Mouse (Mus musculus) embryonic facial prominence, embryonic 15.5 days (tissue): ENCODE measurements around the gene Hectd2. TPM values are rescaled to one million over a fixed set of nuclear protein-coding genes. Genes with fewer than 3 reads are reported as not detected.

Experiments used
- ATAC-seq: fragments of 200-750 bp; cut with Nextera tagmentation; 2 replicates; pipeline ENCODE4 v1.8.0; 2017; ENCODE audit warnings: low read depth, moderate TSS enrichment; ENCODE audit not compliant: insufficient number of reproducible peaks, low FRiP score, low TSS enrichment
- H3K27ac ChIP-seq: fragments of 300-500 bp; sonication (generic); replicated peaks from 2 replicates; pipeline ENCODE4 v1.5.1; 2015; ENCODE audit warnings: mild to moderate bottlenecking, inconsistent platforms
- H3K27me3 ChIP-seq: fragments of 300-500 bp; sonication (generic); 2 replicates; pipeline ENCODE4 v1.6.1; 2015; ENCODE audit warnings: inconsistent platforms
- H3K36me3 ChIP-seq: fragments of 300-500 bp; sonication (generic); 2 replicates; pipeline ENCODE4 v1.6.1; 2015; ENCODE audit warnings: mild to moderate bottlenecking, inconsistent platforms
- H3K4me1 ChIP-seq: fragments of 300-500 bp; sonication (generic); 2 replicates; pipeline ENCODE4 v1.6.1; 2015; ENCODE audit warnings: inconsistent platforms
- H3K4me2 ChIP-seq: fragments of 300-500 bp; sonication (generic); replicated peaks from 2 replicates; pipeline ENCODE4 v1.6.1; 2015; ENCODE audit warnings: mild to moderate bottlenecking, inconsistent platforms
- H3K4me3 ChIP-seq: fragments of 300-500 bp; sonication (generic); replicated peaks from 2 replicates; pipeline ENCODE4 v1.5.1; 2015; ENCODE audit warnings: mild to moderate bottlenecking, inconsistent platforms
- H3K9ac ChIP-seq: fragments of 300-500 bp; sonication (generic); 2 replicates; pipeline ENCODE4 v1.6.1; 2015; ENCODE audit warnings: inconsistent platforms
- H3K9me3 ChIP-seq: fragments of 300-500 bp; sonication (generic); replicated peaks from 2 replicates; pipeline ENCODE4 v1.6.1; 2016; ENCODE audit warnings: inconsistent platforms
- WGBS: fragments of 180-500 bp; shearing (Covaris S2); methylation state at CpG from one replicate; pipeline ENCODE4 v1.1.7; 2015; 5-methylcytosine and 5-hydroxymethylcytosine counted together
- polyA plus RNA-seq: library from polyadenylated mRNA; unstranded; fragments of >200 nt; fragmentation: Nextera tagmentation; extraction: Ambion mirVana; gene quantifications from 2 replicates; pipeline ENCODE4 v1.2.1, GENCODE M21; 2015

Hectd2 gene
- polyA plus RNA-seq, 1 experiment from 2014 or later = 4.5 TPM

DNA sequence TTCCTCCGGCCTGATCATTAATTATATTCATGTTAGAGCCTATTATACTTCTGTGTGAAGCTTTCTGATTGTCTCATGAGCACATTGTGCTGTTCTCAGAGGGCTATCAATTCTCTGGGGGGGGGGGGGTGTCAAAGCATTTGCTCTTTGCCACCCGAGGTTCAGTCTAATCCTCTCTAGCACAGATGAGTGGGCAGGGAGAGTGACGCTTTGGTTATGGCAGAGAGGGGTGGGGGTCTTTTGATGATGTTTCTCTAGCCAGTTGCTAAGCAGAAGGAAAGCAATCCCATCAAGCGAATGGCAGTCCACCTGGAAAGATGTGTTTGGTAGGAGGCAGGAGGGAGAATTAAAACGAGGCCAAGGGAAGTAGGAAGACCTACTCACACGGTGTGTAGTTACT is 18.6 kb upstream of the Hectd2 start:
- H3K9me3 ChIP-seq = no peaks in the 10 kb centered on the region
- H3K4me3 ChIP-seq = no peak overlapping the region
- no peaks in the 10 kb centered on the region for H3K27me3 ChIP-seq
- H3K36me3 ChIP-seq = no peaks in the 10 kb centered on the region
- 61% methylated on average over 6 of the region's 6 CpGs for WGBS
- H3K9ac ChIP-seq = no peak overlapping the region
- H3K4me1 ChIP-seq = peaks cover 14% of the 10 kb centered on the region
- no peak for ATAC-seq
- no peak overlapping the region for H3K27ac ChIP-seq
- no peak overlapping the region for H3K4me2 ChIP-seq

DNA sequence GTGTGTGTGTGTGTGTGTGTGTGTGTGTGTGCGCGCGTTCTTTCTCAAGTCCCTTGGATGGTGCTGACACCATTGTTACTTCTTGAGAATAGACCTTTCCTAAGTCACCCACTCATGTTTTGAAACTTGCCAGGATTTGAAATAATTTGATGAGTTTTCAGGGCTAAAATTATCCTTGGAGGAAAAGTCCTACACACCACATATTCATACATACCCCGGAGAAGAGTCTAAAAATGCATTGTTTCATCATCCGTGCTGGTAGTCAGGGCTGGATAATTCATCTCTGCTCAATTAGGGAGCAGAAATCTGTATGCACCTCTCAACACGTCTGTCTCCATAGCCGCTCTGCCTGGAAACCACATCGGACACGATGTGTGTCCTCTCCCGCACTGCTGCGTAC is 17.5 kb upstream of the Hectd2 start:
- H3K4me1 ChIP-seq = peaks cover 14% of the 10 kb centered on the region
- WGBS = 79% methylated on average over 11 of the region's 11 CpGs
- no peaks in the 10 kb centered on the region for H3K27me3 ChIP-seq
- H3K4me3 ChIP-seq = no peak overlapping the region
- no peak overlapping the region for H3K4me2 ChIP-seq
- H3K9me3 ChIP-seq = no peaks in the 10 kb centered on the region
- no peaks in the 10 kb centered on the region for H3K36me3 ChIP-seq
- no peak overlapping the region for H3K9ac ChIP-seq
- no peak for ATAC-seq
- no peak overlapping the region for H3K27ac ChIP-seq

DNA sequence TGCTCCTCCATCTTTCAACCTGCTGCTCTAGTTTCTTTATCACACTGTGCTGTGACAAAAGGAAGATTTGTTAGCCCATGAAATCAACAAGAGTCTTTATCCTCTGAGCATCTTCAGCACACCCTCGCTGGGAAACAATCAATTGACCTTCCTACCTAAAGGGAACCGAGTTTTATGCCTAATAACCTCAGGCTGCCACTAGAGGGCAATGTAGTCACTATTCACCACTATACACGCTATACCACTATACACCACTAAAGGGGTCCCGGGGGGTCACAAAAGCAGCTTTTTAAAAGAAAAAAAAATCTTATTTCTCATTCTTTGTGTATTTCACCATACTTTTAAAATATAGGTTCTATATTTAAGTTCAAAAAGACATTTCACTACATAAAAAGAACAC is 15.9 kb upstream of the Hectd2 start:
- no peak for ATAC-seq
- Histone ChIP-seq H3K27me3 (no peaks in the 10 kb centered on the region), H3K9ac (no peak overlapping the region), H3K36me3 (no peaks in the 10 kb centered on the region), H3K9me3 (no peaks in the 10 kb centered on the region), H3K4me2 (no peak overlapping the region), H3K27ac (no peak overlapping the region), H3K4me3 (no peak overlapping the region), H3K4me1 (peaks cover 14% of the 10 kb centered on the region)
- WGBS = 8% methylated on average over 4 of the region's 4 CpGs

DNA sequence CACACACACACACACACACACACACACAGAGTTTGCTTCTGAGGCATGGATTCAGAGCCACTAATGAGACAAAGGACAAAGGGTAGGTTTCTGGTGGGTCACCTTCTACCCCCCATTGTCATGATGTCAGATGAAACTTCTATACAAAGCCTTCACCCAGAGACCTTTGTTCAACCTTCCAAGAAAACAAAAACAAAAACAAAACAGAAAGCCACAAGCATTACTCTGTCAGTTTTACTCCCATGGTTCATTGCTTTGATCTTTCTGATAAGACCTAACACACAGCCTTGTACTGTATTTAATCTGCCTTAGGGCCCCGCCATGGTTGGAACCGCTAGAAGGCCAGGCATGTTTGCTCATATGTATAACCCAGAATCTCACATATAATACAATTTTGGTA is 15.1 kb upstream of the Hectd2 start:
- 93% methylated on average over 2 of the region's 2 CpGs for WGBS
- H3K27me3 ChIP-seq = no peaks in the 10 kb centered on the region
- no peak overlapping the region for H3K4me2 ChIP-seq
- no peaks in the 10 kb centered on the region for H3K9me3 ChIP-seq
- no peak overlapping the region for H3K4me3 ChIP-seq
- no peaks in the 10 kb centered on the region for H3K36me3 ChIP-seq
- H3K9ac ChIP-seq = no peak overlapping the region
- ATAC-seq = no peak
- no peak overlapping the region for H3K27ac ChIP-seq
- H3K4me1 ChIP-seq = peaks cover 11% of the 10 kb centered on the region

DNA sequence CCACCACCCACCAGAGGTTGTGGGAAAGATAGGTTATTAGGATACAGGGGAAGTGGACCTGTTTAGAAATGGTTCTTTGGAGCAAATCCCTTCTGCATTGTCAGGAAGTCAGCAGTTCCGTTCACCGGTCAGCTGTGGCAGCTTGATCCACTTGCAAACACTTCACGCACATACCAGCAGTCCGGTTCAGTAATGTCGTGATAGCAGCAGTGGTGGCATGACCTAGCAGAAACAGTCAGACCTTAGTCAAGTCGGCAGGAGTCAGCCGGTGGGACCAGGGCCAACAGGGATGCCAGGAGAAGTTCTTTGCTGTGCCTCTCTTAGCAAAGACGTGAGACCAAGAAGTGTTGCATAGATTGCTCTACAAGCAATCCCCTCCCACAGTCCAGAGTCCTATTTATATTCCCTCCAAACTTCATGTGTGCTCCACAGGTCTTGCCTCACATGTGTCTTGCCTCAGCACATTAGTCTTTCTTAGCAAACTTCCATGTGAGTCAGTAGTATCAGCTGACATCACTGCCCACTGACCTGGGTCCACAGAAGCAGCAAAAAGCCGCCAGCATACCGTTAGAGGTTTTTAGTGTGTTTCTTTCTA is 14.3 kb upstream of the Hectd2 start:
- Histone ChIP-seq H3K4me1 (peaks cover 3% of the 10 kb centered on the region; the same call in 1 of the 2 replicates), H3K27me3 (no peaks in the 10 kb centered on the region), H3K4me2 (no peak overlapping the region), H3K4me3 (no peak overlapping the region), H3K9me3 (no peaks in the 10 kb centered on the region), H3K9ac (no peak overlapping the region), H3K36me3 (no peaks in the 10 kb centered on the region), H3K27ac (no peak overlapping the region)
- WGBS = 76% methylated on average over 10 of the region's 10 CpGs
- ATAC-seq = no peak

DNA sequence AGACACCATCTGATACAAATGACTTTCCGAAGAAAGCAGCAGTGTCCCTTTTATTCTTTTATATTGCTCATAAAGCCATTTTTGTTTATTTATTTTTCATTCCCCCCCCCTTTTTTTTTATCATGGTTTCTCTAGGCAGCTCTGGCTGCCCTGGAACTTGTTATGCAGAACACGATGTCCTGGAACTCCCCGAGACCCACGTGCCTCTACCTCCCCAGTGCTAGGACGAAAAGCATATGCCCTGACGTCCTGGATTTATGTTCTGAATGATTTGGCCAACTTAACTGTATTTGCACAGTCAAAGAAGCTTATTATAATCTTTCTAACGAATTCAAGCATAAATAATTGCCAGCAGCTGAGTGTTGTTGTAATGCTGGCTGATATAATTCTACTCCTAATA is 13.7 kb upstream of the Hectd2 start:
- WGBS = 59% methylated on average over 7 of the region's 7 CpGs
- H3K4me1 ChIP-seq = no peaks in the 10 kb centered on the region
- ATAC-seq = no peak

DNA sequence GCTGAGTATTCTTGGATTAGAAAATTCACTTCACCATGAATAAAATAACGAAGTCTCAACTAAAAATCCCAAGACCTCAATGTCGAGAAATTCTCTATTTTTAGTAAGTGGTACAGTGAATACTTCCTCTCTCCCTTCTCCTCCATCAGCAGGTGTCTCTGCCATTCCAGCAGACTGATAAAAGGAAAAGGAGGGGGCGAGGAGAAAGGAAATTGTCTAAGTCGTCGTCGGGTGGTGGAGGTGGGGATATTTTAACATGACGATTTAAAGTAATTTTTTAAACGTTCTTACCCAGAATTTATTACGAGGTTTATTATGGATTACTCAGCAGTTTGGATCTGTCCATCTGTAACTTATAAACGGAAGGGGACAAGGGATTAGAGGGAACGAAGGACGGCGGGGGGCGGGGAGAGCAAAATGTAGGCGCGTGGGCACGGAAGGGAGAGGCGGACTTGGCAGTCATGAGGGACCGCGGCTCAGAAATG is 836 bp upstream of the Hectd2 start:
- H3K27ac ChIP-seq = 0 out of 2 replicates have a peak overlapping the region, but pooled peaks have one; percentile 53
- 3% methylated on average over 20 of the region's 20 CpGs for WGBS

More for the DNA sequence above, 13.7 kb upstream of the Hectd2 start:
- Histone ChIP-seq H3K4me2 (no peak overlapping the region), H3K27me3 (no peaks in the 10 kb centered on the region), H3K27ac (no peak overlapping the region), H3K9ac (no peak overlapping the region), H3K36me3 (no peaks in the 10 kb centered on the region), H3K4me3 (no peak overlapping the region), H3K9me3 (no peaks in the 10 kb centered on the region)

DNA sequence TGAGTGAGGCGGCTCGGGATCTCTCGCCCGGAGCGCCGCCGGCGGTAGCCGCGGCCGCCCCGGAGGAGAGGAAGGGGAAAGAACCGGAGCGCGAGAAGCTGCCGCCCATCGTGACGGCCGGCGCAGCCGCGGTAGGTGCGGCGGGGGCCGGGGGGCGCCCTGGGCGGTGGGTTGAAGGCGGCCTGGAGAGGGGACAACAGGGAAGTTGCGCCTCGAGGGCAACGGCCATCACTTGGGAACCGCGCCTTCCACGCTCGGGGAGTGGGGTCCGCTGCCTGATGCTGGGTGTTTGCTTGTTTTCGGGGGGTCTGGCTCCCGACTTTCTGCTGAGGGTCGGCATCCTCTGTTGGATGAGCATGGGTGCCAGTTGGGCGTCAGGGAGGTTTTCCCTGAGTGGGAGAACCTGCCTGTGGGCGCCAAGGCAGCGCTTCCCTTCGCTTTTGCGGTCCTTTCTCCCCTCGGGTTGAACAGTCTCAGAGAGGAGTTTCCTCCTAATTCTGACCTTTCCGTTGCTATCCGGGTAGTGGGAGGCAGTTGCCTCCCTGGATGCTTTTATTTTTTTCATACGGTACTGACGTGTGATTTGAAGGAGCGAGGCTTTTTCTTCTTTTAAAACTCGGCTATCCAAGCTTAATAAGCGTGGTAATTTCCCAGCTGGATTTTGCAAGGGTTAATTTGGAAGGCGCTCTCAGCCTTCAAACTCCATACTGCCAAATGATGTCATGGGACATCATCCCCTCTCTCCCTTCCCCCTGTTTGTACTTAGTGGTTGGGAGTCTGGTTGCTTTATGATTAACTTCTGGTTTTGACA is 551 bp downstream of the Hectd2 start:
- Histone ChIP-seq H3K9ac (peak overlapping the region; percentile 80), H3K36me3 (no peaks in the 10 kb centered on the region), H3K9me3 (no peaks in the 10 kb centered on the region), H3K4me2 (peak overlapping the region; percentile 97), H3K4me3 (peak overlapping the region; percentile 75), H3K4me1 (no peaks in the 10 kb centered on the region), H3K27ac (peak overlapping the region; percentile 74), H3K27me3 (0 out of 2 replicates have a peak, but pooled peaks cover 4% of the 10 kb centered on the region)
- ATAC-seq = peak; percentile 56
- WGBS = under 1% methylated on average over 52 of the region's 53 CpGs

More for the DNA sequence above, 836 bp upstream of the Hectd2 start:
- no peak for ATAC-seq
- peak overlapping the region; percentile 97 for H3K4me2 ChIP-seq
- H3K9me3 ChIP-seq = no peaks in the 10 kb centered on the region
- no peaks in the 10 kb centered on the region for H3K36me3 ChIP-seq
- no peaks in the 10 kb centered on the region for H3K4me1 ChIP-seq
- peak overlapping the region; percentile 75 for H3K4me3 ChIP-seq
- peak overlapping the region; percentile 69 for H3K9ac ChIP-seq
- 0 out of 2 replicates have a peak, but pooled peaks cover 4% of the 10 kb centered on the region for H3K27me3 ChIP-seq

DNA sequence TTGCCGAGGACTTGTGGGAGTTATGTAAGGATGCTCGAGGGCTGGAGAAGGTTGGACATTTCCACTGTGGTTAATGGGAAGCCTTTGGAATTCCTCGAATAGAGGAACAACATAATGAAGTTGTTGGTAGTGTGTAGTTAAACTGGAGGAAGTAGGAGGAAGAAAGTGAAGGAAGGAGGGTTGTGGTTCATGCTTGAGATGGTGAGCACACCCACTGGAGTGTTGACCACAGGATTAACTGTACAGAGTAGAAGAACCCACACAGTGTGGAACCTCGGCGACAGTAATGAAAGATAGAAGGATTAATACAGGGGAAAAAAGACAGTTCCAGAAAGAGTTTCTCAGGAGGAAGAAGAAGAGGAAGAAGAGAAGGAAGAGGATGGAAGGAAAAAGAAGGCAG is 4.9 kb downstream of the Hectd2 start:
- H3K27me3 ChIP-seq = no peaks in the 10 kb centered on the region
- no peaks in the 10 kb centered on the region for H3K9me3 ChIP-seq
- no peak overlapping the region for H3K4me2 ChIP-seq
- H3K9ac ChIP-seq = no peak overlapping the region
- no peaks in the 10 kb centered on the region for H3K4me1 ChIP-seq
- H3K36me3 ChIP-seq = no peaks in the 10 kb centered on the region
- 69% methylated on average over 5 of the region's 5 CpGs for WGBS
- ATAC-seq = no peak
- no peak overlapping the region for H3K4me3 ChIP-seq
- no peak overlapping the region for H3K27ac ChIP-seq

DNA sequence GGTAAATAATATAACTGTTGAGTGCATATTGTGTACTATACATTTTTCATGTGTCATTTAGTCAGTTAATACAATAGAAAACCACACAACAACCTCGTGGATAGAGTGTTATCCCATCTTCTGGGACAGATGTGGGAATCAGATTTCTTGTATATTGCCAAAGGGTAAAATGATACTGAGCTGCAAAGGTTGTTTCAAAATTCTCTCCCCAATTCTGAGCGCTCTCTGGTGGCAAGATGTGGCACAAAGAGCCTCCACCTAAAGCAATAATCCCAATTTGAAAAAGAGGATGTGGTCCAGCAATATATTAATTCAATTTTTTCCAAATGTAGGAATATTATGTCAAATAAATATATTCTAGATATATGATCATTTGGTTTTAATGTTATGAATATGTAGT is 5.7 kb downstream of the Hectd2 start:
- H3K4me2 ChIP-seq = no peak overlapping the region
- no peak overlapping the region for H3K27ac ChIP-seq
- WGBS = 11% methylated on average over 2 of the region's 2 CpGs
- H3K9me3 ChIP-seq = no peaks in the 10 kb centered on the region
- no peaks in the 10 kb centered on the region for H3K27me3 ChIP-seq
- H3K36me3 ChIP-seq = no peaks in the 10 kb centered on the region
- no peak overlapping the region for H3K4me3 ChIP-seq
- ATAC-seq = no peak
- no peaks in the 10 kb centered on the region for H3K4me1 ChIP-seq
- H3K9ac ChIP-seq = no peak overlapping the region

DNA sequence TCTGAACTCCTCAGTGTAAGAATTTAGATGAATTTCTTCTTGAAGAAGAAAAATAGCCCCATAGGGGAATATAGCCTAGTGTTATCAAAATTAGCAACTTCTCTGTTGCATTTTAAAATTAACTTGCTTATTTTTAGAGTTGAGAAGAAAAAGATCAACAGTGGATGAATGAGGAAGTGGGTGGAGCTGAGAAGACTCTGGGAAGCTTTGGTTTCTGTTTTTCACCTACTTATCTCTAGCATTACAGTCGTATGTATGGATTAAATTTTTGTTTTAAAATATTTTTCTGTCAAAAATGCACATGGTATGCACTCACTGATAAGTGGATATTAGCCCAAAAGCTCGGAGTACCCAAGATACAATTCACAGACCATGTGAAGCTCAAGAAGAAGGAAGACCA is 6.7 kb downstream of the Hectd2 start:
- Histone ChIP-seq H3K9ac (no peak overlapping the region), H3K27me3 (no peaks in the 10 kb centered on the region), H3K4me1 (no peaks in the 10 kb centered on the region), H3K4me3 (no peak overlapping the region), H3K27ac (no peak overlapping the region), H3K9me3 (no peaks in the 10 kb centered on the region), H3K4me2 (no peak overlapping the region), H3K36me3 (no peaks in the 10 kb centered on the region)
- no peak for ATAC-seq
- WGBS = 67% methylated on average over 2 of the region's 2 CpGs
